Mouse (Mus musculus): ENCODE results near the gene Smarcc2. TPM values are rescaled to one million over a fixed set of nuclear protein-coding genes. Genes with fewer than 3 reads are reported as not detected.
"Not testable (repeated sequence)": the region's sequence is repeated elsewhere in the genome, so short reads cannot be mapped to it uniquely, and the experiment has no call there.

Gene Smarcc2
- total RNA-seq, 2 experiments from 2014 or later: 73.3 to 98.5 TPM

- no peak for ATAC-seq (replicated peaks; ENCODE audit: low FRiP score, low TSS enrichment, poor library complexity, severe bottlenecking)
Measured at GRCm38 (mm10) chr10:128491495-128491894, 32.4 kb downstream of the Smarcc2 start.

- not testable (repeated sequence) for ATAC-seq (replicated peaks; ENCODE audit: low FRiP score, low TSS enrichment, poor library complexity, severe bottlenecking)
Measured at GRCm38 (mm10) chr10:128492051-128492450, 33.0 kb downstream of the Smarcc2 start.

- ATAC-seq (replicated peaks; ENCODE audit: low FRiP score, low TSS enrichment, poor library complexity, severe bottlenecking): peak; percentile 43
Measured at GRCm38 (mm10) chr10:128492633-128493311, 33.7 kb downstream of the Smarcc2 start.

- peak; percentile 8 for ATAC-seq (replicated peaks; ENCODE audit: low FRiP score, low TSS enrichment, poor library complexity, severe bottlenecking)
Measured at GRCm38 (mm10) chr10:128493319-128493694, 34.3 kb downstream of the Smarcc2 start.

GRCm38 (mm10) chr10:128493695-128494666 is 34.9 kb downstream of the Smarcc2 start, which contains the start of gene Myl6:
Gene Myl6 (minus strand): TSS chr10:128494145.
- ATAC-seq (replicated peaks; ENCODE audit: low FRiP score, low TSS enrichment, poor library complexity, severe bottlenecking): peak; percentile 79

GRCm38 (mm10) chr10:128494667-128495245 is 35.7 kb downstream of the Smarcc2 start:
- no peak for ATAC-seq (replicated peaks; ENCODE audit: low FRiP score, low TSS enrichment, poor library complexity, severe bottlenecking)

- no peak for ATAC-seq (replicated peaks; ENCODE audit: low FRiP score, low TSS enrichment, poor library complexity, severe bottlenecking)
Measured at GRCm38 (mm10) chr10:128495270-128495669, 36.2 kb downstream of the Smarcc2 start.

- no peak for ATAC-seq (replicated peaks; ENCODE audit: low FRiP score, low TSS enrichment, poor library complexity, severe bottlenecking)
Measured at GRCm38 (mm10) chr10:128495903-128496302, 36.9 kb downstream of the Smarcc2 start.

- ATAC-seq (replicated peaks; ENCODE audit: low FRiP score, low TSS enrichment, poor library complexity, severe bottlenecking): no peak
Measured at GRCm38 (mm10) chr10:128496509-128497077, 37.5 kb downstream of the Smarcc2 start.

- ATAC-seq (replicated peaks; ENCODE audit: low FRiP score, low TSS enrichment, poor library complexity, severe bottlenecking): no peak
Measured at GRCm38 (mm10) chr10:128497134-128497737, 38.2 kb downstream of the Smarcc2 start.

GRCm38 (mm10) chr10:128498590-128498989 is 39.5 kb downstream of the Smarcc2 start, which contains the start of gene Myl6b:
Gene Myl6b (minus strand): TSS chr10:128498685.
- ATAC-seq (replicated peaks; ENCODE audit: low FRiP score, low TSS enrichment, poor library complexity, severe bottlenecking): peak; percentile 83

- ATAC-seq (replicated peaks; ENCODE audit: low FRiP score, low TSS enrichment, poor library complexity, severe bottlenecking): peak; percentile 21; the same call in 1 of the 2 replicates
Measured at GRCm38 (mm10) chr10:128499116-128499671, 40.1 kb downstream of the Smarcc2 start.

- ATAC-seq (replicated peaks; ENCODE audit: low FRiP score, low TSS enrichment, poor library complexity, severe bottlenecking): no peak
Measured at GRCm38 (mm10) chr10:128502341-128502740, 43.3 kb downstream of the Smarcc2 start.

- no peak for ATAC-seq (replicated peaks; ENCODE audit: low FRiP score, low TSS enrichment, poor library complexity, severe bottlenecking)
Measured at GRCm38 (mm10) chr10:128503532-128503931, 44.5 kb downstream of the Smarcc2 start.

- 0 out of 2 replicates have a peak, but pooled peaks have one; percentile 14 for ATAC-seq (replicated peaks; ENCODE audit: low FRiP score, low TSS enrichment, poor library complexity, severe bottlenecking)
Measured at GRCm38 (mm10) chr10:128504012-128504411, 45.0 kb downstream of the Smarcc2 start.

GRCm38 (mm10) chr10:128504641-128505370 is 45.8 kb downstream of the Smarcc2 start:
- ATAC-seq (replicated peaks; ENCODE audit: low FRiP score, low TSS enrichment, poor library complexity, severe bottlenecking): peak; percentile 53

- not testable (repeated sequence) for ATAC-seq (replicated peaks; ENCODE audit: low FRiP score, low TSS enrichment, poor library complexity, severe bottlenecking)
Measured at GRCm38 (mm10) chr10:128505371-128505667, 46.3 kb downstream of the Smarcc2 start.

GRCm38 (mm10) chr10:128505974-128506373 is 46.9 kb downstream of the Smarcc2 start:
- no peak for ATAC-seq (replicated peaks; ENCODE audit: low FRiP score, low TSS enrichment, poor library complexity, severe bottlenecking)
